Mouse (Mus musculus) liver, embryonic 14.5 days (tissue): ENCODE data around the gene Klhl23. TPM values are rescaled to one million over a fixed set of nuclear protein-coding genes. Genes with fewer than 3 reads are reported as not detected.

ENCODE experiments used
- ATAC-seq: fragments of 200-750 bp; cut with Nextera tagmentation; 2 replicates; pipeline ENCODE4 v1.8.0; 2017; ENCODE audit warnings: moderate number of reproducible peaks, mild to moderate bottlenecking, moderate library complexity; ENCODE audit not compliant: insufficient read depth
- DNase-seq, 3 experiments: peaks; one replicate each; pipeline ENCODE4 v3.0.0-alpha.2; 2012 to 2013; ENCODE audit warnings: low read depth in 3 of 3, low spot score in 3 of 3
- H3K27ac ChIP-seq: fragments of 300-500 bp; sonication (generic); 2 replicates; pipeline ENCODE4 v1.5.1; 2014; ENCODE audit warnings: moderate library complexity, mild to moderate bottlenecking, control low read depth, inconsistent platforms
- H3K27me3 ChIP-seq: fragments of 300-500 bp; sonication (generic); 2 replicates; pipeline ENCODE4 v1.6.1; 2014; ENCODE audit warnings: mild to moderate bottlenecking, low read length, moderate library complexity; ENCODE audit not compliant: control insufficient read depth, insufficient read depth
- H3K36me3 ChIP-seq: fragments of 300-500 bp; sonication (generic); replicated peaks from 2 replicates; pipeline ENCODE4 v1.6.1; 2014; ENCODE audit warnings: low read depth; ENCODE audit not compliant: control insufficient read depth, insufficient read depth
- H3K4me1 ChIP-seq, 2 experiments: fragments of 200-500 bp in 1 of 2; fragments of 300-500 bp in 1 of 2; sonication (generic) in 1 of 2; replicated peaks; 2 replicates each; pipeline ENCODE4 v1.6.1; 2012 to 2014; ENCODE audit warnings: antibody characterized with exemption in 1 of 2, inconsistent platforms in 1 of 2, low read length in 1 of 2; ENCODE audit not compliant: control insufficient read depth in 2 of 2, insufficient read depth in 2 of 2
- H3K4me2 ChIP-seq: fragments of 300-500 bp; sonication (generic); 2 replicates; pipeline ENCODE4 v1.6.1; 2014; ENCODE audit warnings: low read depth, mild to moderate bottlenecking, control low read depth, moderate library complexity
- H3K4me3 ChIP-seq, 2 experiments: fragments of 200-500 bp in 1 of 2; fragments of 300-500 bp in 1 of 2; sonication (generic) in 1 of 2; 2 replicates each; pipeline ENCODE4 v1.5.1; 2012 to 2014; ENCODE audit warnings: low read depth in 2 of 2, low read length in 2 of 2, mild to moderate bottlenecking in 2 of 2, control low read depth in 1 of 2, inconsistent platforms in 1 of 2, moderate library complexity in 1 of 2; ENCODE audit not compliant: insufficient read depth in 1 of 2
- H3K9ac ChIP-seq: fragments of 300-500 bp; sonication (generic); replicated peaks from 2 replicates; pipeline ENCODE4 v1.6.1; 2014; ENCODE audit warnings: mild to moderate bottlenecking, control low read depth, moderate library complexity
- H3K9me3 ChIP-seq: fragments of 300-500 bp; sonication (generic); 2 replicates; pipeline ENCODE4 v1.6.1; 2016; ENCODE audit warnings: low read length, mixed read lengths; ENCODE audit not compliant: control insufficient read depth
- CTCF ChIP-seq: IDR thresholded peaks from 2 replicates; pipeline ENCODE4 v1.5.1; 2016; ENCODE audit warnings: antibody characterized with exemption, low read depth, control low read depth
- EP300 ChIP-seq: IDR thresholded peaks from 2 replicates; pipeline ENCODE4 v1.6.1; 2016; ENCODE audit warnings: antibody characterized with exemption, low read depth
- WGBS: fragments of 180-500 bp; shearing (Covaris S2); extraction: QIAGEN DNeasy Blood & Tissue Kit; methylation state at CpG from one replicate; pipeline ENCODE4 v1.1.7; 2014; ENCODE audit not compliant: insufficient replicate concordance; 5-methylcytosine and 5-hydroxymethylcytosine counted together
- polyA plus RNA-seq, 2 experiments: library from polyadenylated mRNA; depleted of rRNA in 1 of 2; stranded (reverse) in 1 of 2; unstranded in 1 of 2; fragments of >200 nt; fragmentation: Nextera tagmentation in 1 of 2; extraction: Ambion mirVana in 1 of 2; gene quantifications; 2 replicates each; pipeline versions ENCODE4 v1.2.1 to v1.2.3; 2012 to 2014

Gene Klhl23
- polyA plus RNA-seq (2012; rRNA removed) (8.0 and 12.0 TPM in 2 replicates), polyA plus RNA-seq (2014; fragmentation: Nextera tagmentation; extraction: Ambion mirVana) (15.7 and 15.9 TPM in 2 replicates)

- Histone ChIP-seq H3K9ac (peak within 1 kb of the TSS; percentile 83), H3K4me1 (peaks cover 23 to 40% of the 10 kb centered on the region in 2 experiments), H3K4me3 (peak within 1 kb of the TSS; percentile 75 to 89), H3K27ac (peak within 1 kb of the TSS; percentile 67), H3K36me3 (peaks cover 13% of the 10 kb centered on the region), H3K9me3 (no peaks in the 10 kb centered on the region), H3K4me2 (peak within 1 kb of the TSS; percentile 76), H3K27me3 (no peaks in the 10 kb centered on the region)
- 3% methylated on average over 8 of the region's 8 CpGs for WGBS
- TF ChIP-seq EP300 (peak; percentile 12; the same call in 1 of the 2 replicates), CTCF (no peak)
- ATAC-seq (peak; percentile 41; the same call in 1 of the 2 replicates), DNase-seq (no peak)
These were observed at the start of gene Klhl23 for GRCm38 (mm10) chr2:69821711-69822110. TSS of gene Klhl23 (plus strand) at chr2:69821944.

- no peaks in the 10 kb centered on the region for H3K36me3 ChIP-seq
- no peak overlapping the region for H3K4me3 ChIP-seq
- TF ChIP-seq EP300 (no peak), CTCF (no peak)
- no peak for DNase-seq
- no peak overlapping the region for H3K9ac ChIP-seq
- H3K27ac ChIP-seq: no peak overlapping the region
- no peaks in the 10 kb centered on the region for H3K9me3 ChIP-seq
- no peak overlapping the region for H3K4me2 ChIP-seq
- no peaks in the 10 kb centered on the region for H3K4me1 ChIP-seq
- H3K27me3 ChIP-seq: no peaks in the 10 kb centered on the region
- WGBS: 84% methylated on average over 3 of the region's 3 CpGs
- no peak for ATAC-seq
These were observed 48.4 kb upstream of the Klhl23 start for GRCm38 (mm10) chr2:69773331-69773730.

GRCm38 (mm10) chr2:69777985-69778835 lies 43.5 kb upstream of the Klhl23 start:
- no peak for DNase-seq
- Histone ChIP-seq H3K27me3 (no peaks in the 10 kb centered on the region), H3K9me3 (no peaks in the 10 kb centered on the region), H3K4me3 (no peak overlapping the region), H3K9ac (no peak overlapping the region), H3K4me2 (no peak overlapping the region), H3K27ac (no peak overlapping the region), H3K4me1 (no peaks in the 10 kb centered on the region), H3K36me3 (no peaks in the 10 kb centered on the region)
- ATAC-seq: no peak
- TF ChIP-seq EP300 (no peak), CTCF (no peak)
- WGBS: 35% methylated on average over 7 of the region's 7 CpGs

GRCm38 (mm10) chr2:69778836-69779177 lies 42.9 kb upstream of the Klhl23 start:
- H3K27me3 ChIP-seq: no peaks in the 10 kb centered on the region
- peak; percentile 59 for TF ChIP-seq CTCF
- no peak for TF ChIP-seq EP300
- WGBS: 38% methylated on average over 5 of the region's 5 CpGs
- DNase-seq: no peak
- no peaks in the 10 kb centered on the region for H3K4me1 ChIP-seq
- no peak overlapping the region for H3K4me3 ChIP-seq
- H3K9ac ChIP-seq: no peak overlapping the region
- no peaks in the 10 kb centered on the region for H3K36me3 ChIP-seq
- no peak overlapping the region for H3K27ac ChIP-seq
- no peaks in the 10 kb centered on the region for H3K9me3 ChIP-seq
- no peak overlapping the region for H3K4me2 ChIP-seq
- ATAC-seq: no peak

GRCm38 (mm10) chr2:69788974-69789373 lies 32.8 kb upstream of the Klhl23 start:
- Histone ChIP-seq H3K36me3 (peaks cover 4% of the 10 kb centered on the region), H3K9ac (peak overlapping the region; percentile 62), H3K4me3 (peak overlapping the region; percentile 70 to 71), H3K27me3 (no peaks in the 10 kb centered on the region), H3K27ac (peak overlapping the region; percentile 37), H3K4me2 (peak overlapping the region; percentile 96), H3K4me1 (peaks cover 4% of the 10 kb centered on the region in 2 experiments), H3K9me3 (no peaks in the 10 kb centered on the region)
- ATAC-seq (no peak), DNase-seq (no peak)
- 25% methylated on average over 9 of the region's 9 CpGs for WGBS
- TF ChIP-seq CTCF (no peak), EP300 (no peak)
